Mouse (Mus musculus) retina, postnatal 7 days (tissue): ENCODE measurements around the gene Cyp51.
"Not testable (repeated sequence)": the region's sequence is repeated elsewhere in the genome, so short reads cannot be mapped to it uniquely, and the experiment has no call there.

ENCODE experiments used
- DNase-seq: peaks from one replicate; pipeline ENCODE4 v3.0.0-alpha.2; 2012; ENCODE audit warnings: low read depth, low spot score

Gene Cyp51

GRCm38 (mm10) chr5:4104341-4105040 lies at the start of gene Cyp51:
Gene Cyp51 (minus strand): TSS chr5:4104746.
- peak; percentile 90 for DNase-seq

DNA sequence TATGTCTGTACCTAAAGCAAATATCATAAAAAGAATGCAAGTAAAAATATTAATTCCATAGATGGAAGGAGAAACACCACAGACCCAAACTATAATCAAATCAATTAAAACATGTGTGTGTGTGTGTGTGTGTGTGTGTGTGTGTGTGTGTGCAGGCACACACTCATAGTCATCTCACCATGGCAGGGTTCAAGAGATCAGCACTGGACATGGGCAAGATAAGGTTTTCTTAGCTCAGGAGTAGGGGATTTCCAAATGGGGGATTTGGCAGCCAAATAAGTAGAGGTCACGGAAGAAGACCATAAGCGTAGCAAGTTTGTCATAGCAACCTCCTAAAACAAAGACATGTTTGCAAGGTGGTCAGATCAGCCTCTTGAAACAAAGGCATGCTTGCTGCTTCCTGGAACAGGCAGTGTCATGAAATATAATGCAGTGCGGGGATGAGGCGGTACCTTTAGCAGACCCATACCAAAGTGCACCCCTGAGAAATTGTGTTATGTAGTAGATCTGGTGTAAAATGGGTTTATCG lies 8.1 kb upstream of the Cyp51 start:
- DNase-seq = no peak

DNA sequence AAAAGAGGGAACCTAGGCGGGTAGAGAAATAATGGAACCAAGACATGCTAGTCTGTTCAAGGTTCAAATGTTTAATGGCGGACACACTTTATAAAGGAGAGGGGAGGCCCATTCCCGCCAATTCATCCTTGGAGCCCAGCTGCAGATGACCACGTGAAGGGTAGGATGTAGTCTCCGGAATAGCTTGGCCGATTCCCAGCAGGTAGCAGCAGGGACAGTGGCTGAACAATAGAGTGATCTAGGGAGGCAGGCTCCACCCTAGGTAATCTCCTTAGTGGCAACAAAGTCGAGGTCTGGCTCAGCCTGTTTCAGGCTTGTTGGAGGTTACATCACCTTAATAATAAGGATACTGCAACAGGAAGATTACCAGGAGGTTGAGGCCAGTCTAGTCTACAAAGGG lies 2.5 kb upstream of the Cyp51 start:
- not testable (repeated sequence) for DNase-seq

DNA sequence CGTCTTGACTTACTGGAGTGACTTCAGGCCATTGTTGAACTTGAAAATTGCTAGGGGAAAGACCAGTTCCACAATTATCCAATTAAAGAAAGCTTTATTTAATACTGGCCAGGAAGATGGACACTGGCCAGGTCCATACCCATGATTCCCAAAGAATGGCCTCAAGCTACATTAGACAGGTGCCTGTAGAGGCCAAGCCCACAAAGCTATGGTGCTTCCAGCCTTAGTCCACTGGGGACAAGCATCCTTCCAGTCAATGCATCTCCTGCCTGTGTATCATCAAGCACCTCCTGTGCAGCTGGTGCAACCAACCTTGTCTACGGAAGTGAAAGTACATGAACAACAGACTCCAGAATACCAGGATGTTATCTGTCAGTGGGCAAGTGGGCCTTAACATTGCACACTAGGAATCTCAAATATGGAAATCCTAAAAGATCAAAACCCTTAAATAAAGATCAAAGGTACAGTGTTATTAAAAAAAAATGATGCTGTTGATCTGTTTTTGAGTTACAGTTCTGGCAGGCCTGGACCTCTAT lies 1.2 kb upstream of the Cyp51 start:
- no peak for DNase-seq

- no peak for DNase-seq
Measured at GRCm38 (mm10) chr5:4103626-4104340, 763 bp downstream of the Cyp51 start.

- DNase-seq = no peak
Measured at GRCm38 (mm10) chr5:4101770-4102169, 2.8 kb downstream of the Cyp51 start.

DNA sequence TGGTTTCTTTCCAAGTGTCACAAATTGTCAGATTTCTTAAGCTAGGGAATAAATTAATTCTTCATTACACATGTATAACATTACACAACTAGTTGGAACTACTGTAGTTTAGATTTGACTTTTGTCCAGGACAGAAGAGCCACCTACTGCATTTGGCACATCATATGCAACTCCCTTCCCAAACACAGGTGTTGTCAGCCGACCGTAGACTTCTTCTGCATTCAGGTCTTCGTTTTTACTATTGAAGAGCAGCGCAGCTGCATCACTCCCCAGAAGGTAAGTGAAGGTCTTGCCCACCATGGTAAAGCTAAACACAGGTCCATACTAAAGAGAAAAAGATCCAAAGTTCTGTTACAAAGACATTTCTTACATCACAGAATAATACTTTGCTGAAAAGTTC lies 3.5 kb downstream of the Cyp51 start:
- no peak for DNase-seq

DNA sequence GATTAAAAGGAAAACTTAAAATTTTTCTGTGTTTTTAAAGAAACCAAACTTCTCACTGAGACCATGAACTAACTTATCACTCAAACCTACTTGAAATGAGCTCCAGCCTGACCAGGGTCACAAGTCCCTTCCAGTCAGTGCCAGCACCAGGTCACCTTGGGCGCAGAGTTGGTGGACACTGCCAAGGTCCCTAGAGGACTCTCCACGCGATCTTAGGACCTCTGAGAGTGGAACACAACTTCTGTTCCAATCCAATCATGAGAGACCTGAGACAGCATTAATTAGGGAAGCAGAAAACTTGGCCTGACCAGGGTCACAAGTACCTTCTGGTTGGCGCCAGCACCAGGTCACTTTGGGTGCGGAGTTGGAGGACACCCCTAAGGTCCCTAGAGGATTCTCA lies 10.1 kb downstream of the Cyp51 start:
- no peak for DNase-seq

DNA sequence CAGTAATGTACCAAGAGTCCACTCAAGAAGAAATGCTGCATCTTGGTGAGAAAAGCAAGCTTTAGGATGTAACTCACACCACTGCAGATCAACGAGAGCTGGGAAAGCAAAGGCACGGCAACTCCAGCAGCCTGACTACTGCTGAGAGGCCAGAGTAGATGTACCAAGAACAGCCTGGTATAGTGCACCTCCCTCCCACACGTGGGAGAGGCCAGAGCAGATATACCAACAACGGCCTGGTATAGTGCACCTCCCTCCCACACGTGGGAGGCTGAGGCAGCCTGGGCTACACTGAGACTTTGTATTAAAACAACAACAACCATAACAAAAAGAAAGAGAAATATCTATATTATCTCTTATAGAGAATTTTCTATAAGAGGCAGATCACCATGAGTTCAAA lies 16.4 kb downstream of the Cyp51 start:
- DNase-seq = no peak

GRCm38 (mm10) chr5:4086309-4086708 lies 18.2 kb downstream of the Cyp51 start:
- no peak for DNase-seq

DNA sequence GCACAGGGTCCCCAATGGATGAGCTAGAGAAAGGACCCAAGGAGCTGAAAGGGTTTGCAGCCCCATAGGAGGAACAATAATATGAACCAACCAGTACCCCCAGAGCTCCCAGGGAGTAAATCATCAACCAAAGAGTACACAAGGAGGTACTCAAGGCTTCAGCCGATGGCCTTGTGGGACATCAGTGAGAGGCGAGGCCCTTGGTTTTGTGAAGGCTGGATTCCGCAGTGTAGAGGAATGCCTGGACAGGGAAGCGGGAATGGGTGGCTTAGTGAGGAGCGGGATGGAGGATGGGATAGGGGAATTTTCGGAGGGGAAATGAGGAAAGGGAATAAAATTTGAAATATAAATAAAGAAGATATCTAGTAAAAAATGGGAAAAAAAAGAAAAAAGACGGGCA lies 19.6 kb downstream of the Cyp51 start:
- DNase-seq = no peak

DNA sequence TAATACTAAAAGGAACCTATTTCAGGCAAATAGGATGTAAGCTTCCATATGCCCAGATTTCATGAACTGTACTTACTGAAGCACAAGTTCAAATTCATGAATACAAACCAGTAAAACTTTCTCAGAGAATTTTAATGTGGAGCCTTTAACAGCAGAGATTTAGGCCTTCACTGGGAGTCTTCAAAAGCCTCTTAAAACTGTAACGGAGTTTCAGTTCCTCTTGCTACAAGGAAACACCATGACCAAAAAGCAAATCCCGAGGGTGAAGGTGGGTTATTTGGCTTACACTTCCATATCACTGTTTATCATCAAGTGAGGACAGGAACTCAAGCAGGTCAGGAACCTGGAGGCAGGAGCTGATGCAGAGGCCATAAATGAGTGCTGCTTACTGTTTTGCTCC lies 23.0 kb downstream of the Cyp51 start:
- DNase-seq = no peak

GRCm38 (mm10) chr5:4080861-4081260 lies 23.7 kb downstream of the Cyp51 start:
- no peak for DNase-seq

DNA sequence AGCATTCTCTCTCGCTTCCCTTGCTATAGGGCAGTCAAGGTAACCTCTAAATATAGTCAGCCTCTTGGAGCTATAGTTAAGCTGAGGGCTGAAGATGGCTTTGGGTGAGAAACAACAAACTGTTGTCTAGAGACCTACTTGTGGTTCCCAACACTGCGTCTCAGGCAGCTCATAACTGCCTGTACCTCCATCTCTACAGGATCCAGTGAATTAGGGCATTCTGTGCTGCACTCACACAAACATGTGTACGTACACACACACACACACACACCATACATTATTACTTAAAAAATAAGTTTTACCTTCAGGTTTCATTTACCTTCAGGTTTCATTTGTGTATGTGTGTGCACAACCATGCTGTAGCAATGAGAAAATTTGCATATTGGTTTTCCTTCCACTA lies 25.5 kb downstream of the Cyp51 start:
- DNase-seq = no peak

- no peak for DNase-seq
Measured at GRCm38 (mm10) chr5:4067203-4067602, 37.3 kb downstream of the Cyp51 start.

GRCm38 (mm10) chr5:4066476-4067115 lies 38.0 kb downstream of the Cyp51 start:
- DNase-seq = no peak

GRCm38 (mm10) chr5:4060313-4060712 lies 44.2 kb downstream of the Cyp51 start:
- DNase-seq = no peak

- no peak for DNase-seq
Measured at GRCm38 (mm10) chr5:4040922-4041321, 63.6 kb downstream of the Cyp51 start.

DNA sequence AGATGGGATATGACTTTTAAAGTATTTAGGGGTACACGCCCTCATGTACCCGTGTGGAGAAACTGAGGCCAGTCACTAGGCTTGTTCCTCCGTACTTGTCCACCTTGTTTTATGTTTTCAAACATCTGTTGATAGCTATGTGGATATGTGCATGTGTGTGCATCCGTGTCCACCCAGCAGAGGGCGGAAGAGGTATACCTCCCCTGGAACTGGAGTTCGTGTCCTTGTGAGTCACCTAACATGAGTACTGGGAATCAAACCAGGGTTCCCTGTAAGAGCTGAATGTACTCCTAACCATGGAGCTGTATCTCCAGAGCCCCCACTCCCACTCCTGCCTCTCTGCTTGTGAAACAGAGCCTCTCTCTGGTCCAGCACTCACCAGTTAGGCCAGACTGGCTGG lies 64.2 kb downstream of the Cyp51 start:
- DNase-seq = no peak

DNA sequence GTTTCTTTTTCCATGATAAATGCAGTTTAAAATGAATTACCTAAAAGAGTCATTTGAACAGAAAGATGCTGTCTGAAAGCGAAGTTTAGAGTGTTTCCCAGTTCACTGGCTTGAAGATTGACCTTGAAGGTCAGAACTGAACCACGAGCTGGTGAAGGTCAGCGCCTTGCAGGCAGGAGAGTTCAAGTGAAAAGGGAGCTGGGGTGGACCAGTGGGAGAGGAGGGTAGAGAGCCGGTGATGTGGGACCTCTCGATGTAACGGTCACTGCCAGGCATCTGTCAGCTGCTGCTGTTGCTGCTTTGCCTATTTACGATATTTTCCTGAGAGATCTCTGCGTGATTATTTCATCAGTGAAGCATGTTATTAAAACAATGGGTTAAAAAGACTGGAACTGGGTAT lies 65.2 kb downstream of the Cyp51 start:
- no peak for DNase-seq

DNA sequence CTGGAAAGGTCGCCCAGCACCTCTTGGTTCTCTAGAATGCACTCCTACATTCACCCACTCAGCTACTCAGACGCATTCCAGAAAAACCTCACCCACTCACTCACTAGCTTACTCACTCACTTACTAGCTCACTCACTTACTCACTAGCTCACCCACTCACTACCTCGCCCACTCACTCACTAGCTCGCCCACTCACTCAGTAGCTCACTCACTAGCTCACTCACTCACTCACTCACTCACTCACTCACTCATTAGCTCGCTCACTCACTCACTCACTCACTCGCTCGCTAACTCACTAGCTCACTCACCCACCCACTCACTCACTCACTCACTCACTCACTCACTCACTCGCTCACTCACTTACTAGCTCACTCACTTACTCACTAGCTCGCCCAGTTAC lies 67.9 kb downstream of the Cyp51 start:
- no peak for DNase-seq

DNA sequence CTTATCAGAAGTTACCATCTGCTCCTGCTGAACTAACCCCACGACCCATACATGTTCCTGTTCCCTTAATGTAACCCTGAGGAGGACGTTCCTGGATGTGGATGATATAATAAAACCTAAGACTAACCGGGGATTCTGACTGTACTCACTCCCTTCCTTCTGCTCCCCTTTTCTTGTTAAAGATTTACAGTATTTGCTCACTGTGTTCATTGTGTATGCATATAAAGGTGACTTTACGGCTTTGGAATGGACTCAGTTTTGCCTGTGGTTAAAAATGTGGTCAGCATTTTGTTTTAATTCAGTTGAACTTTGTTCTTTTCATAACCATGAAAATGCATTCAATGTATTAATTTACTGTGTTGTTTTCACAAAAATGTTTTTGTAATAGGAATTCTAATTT lies 72.7 kb downstream of the Cyp51 start:
- no peak for DNase-seq
